Mouse (Mus musculus) hindbrain, postnatal 0 days (tissue): Measurements from ENCODE around the gene Bid. TPM values are rescaled to one million over a fixed set of nuclear protein-coding genes. Genes with fewer than 3 reads are reported as not detected.
"Not testable (repeated sequence)": the region's sequence is repeated elsewhere in the genome, so short reads cannot be mapped to it uniquely, and the experiment has no call there.

Experiments used
- ATAC-seq: fragments of 200-750 bp; cut with Nextera tagmentation; 2 replicates; pipeline ENCODE4 v1.8.0; 2017; ENCODE audit warnings: mild to moderate bottlenecking, moderate TSS enrichment, moderate library complexity
- DNase-seq: peaks from one replicate; pipeline ENCODE4 v3.0.0-alpha.2; 2015; ENCODE audit warnings: low spot score
- H3K27ac ChIP-seq: fragments of 300-500 bp; sonication (generic); 2 replicates; pipeline ENCODE4 v1.5.1; 2014; ENCODE audit warnings: mild to moderate bottlenecking
- H3K27me3 ChIP-seq: fragments of 300-500 bp; sonication (generic); 2 replicates; pipeline ENCODE4 v1.6.1; 2014; ENCODE audit warnings: low read length, mixed read lengths; ENCODE audit not compliant: insufficient read depth
- H3K36me3 ChIP-seq: fragments of 300-500 bp; sonication (generic); 2 replicates; pipeline ENCODE4 v1.6.1; 2014; ENCODE audit warnings: low read length, mixed read lengths; ENCODE audit not compliant: insufficient read depth
- H3K4me1 ChIP-seq: fragments of 300-500 bp; sonication (generic); 2 replicates; pipeline ENCODE4 v1.6.1; 2014; ENCODE audit warnings: antibody characterized with exemption, low read length, mixed read lengths; ENCODE audit not compliant: insufficient read depth
- H3K4me2 ChIP-seq: fragments of 300-500 bp; sonication (generic); 2 replicates; pipeline ENCODE4 v1.6.1; 2014; ENCODE audit warnings: low read depth, mild to moderate bottlenecking, low read length, moderate library complexity, mixed read lengths
- H3K4me3 ChIP-seq: fragments of 300-500 bp; sonication (generic); 2 replicates; pipeline ENCODE4 v1.5.1; 2014; ENCODE audit warnings: low read length
- H3K9ac ChIP-seq: fragments of 300-500 bp; sonication (generic); replicated peaks from 2 replicates; pipeline ENCODE4 v1.6.1; 2014; ENCODE audit warnings: mild to moderate bottlenecking, low read length, moderate library complexity, mixed read lengths
- H3K9me3 ChIP-seq: fragments of 300-500 bp; sonication (generic); 2 replicates; pipeline ENCODE4 v1.6.1; 2016; ENCODE audit warnings: low read length, mixed read lengths
- CTCF ChIP-seq: IDR thresholded peaks from 2 replicates; pipeline ENCODE4 v1.5.1; 2016; ENCODE audit warnings: antibody characterized with exemption, control low read depth, low read depth
- WGBS: fragments of 180-500 bp; shearing (Covaris S2); extraction: QIAGEN DNeasy Blood & Tissue Kit; methylation state at CpG from one replicate; pipeline ENCODE4 v1.1.7; 2014; 5-methylcytosine and 5-hydroxymethylcytosine counted together
- polyA plus RNA-seq: library from polyadenylated mRNA; unstranded; fragments of >200 nt; fragmentation: Nextera tagmentation; extraction: Ambion mirVana; gene quantifications from 2 replicates; pipeline ENCODE4 v1.2.1, GENCODE M21; 2015
- total RNA-seq: library from RNA; depleted of rRNA; stranded (reverse); fragments of >200 nt; gene quantifications from 2 replicates; pipeline ENCODE4 v1.2.3, GENCODE M21; 2014

Gene Bid
- total and polyA plus RNA-seq, 2 experiments from 2014 or later, result 43.6 to 44.3 TPM

GRCm38 (mm10) chr6:120914911-120915648 is 1.6 kb downstream of the Bid start:
- ATAC-seq (peak; percentile 50), DNase-seq (peak; percentile 50)
- Histone ChIP-seq H3K9ac (no peak overlapping the region), H3K27me3 (no peaks in the 10 kb centered on the region), H3K4me2 (peak overlapping the region; percentile 92; the same call in 1 of the 2 replicates), H3K27ac (no peak overlapping the region), H3K4me3 (no peak overlapping the region), H3K9me3 (no peaks in the 10 kb centered on the region), H3K4me1 (0 out of 2 replicates have a peak, but pooled peaks cover 5% of the 10 kb centered on the region), H3K36me3 (no peaks in the 10 kb centered on the region)
- 46% methylated on average over 9 of the region's 9 CpGs for WGBS
- peak; percentile 60 for TF ChIP-seq CTCF

GRCm38 (mm10) chr6:120914533-120914910 is 2.1 kb downstream of the Bid start:
- Histone ChIP-seq H3K9ac (no peak overlapping the region), H3K4me1 (0 out of 2 replicates have a peak, but pooled peaks cover 5% of the 10 kb centered on the region), H3K4me3 (no peak overlapping the region), H3K9me3 (no peaks in the 10 kb centered on the region), H3K27me3 (no peaks in the 10 kb centered on the region), H3K27ac (no peak overlapping the region), H3K36me3 (no peaks in the 10 kb centered on the region), H3K4me2 (no peak overlapping the region)
- ATAC-seq (no peak), DNase-seq (no peak)
- no peak for TF ChIP-seq CTCF
- WGBS, result 75% methylated on average over 4 of the region's 4 CpGs

GRCm38 (mm10) chr6:120913783-120914182 is 2.9 kb downstream of the Bid start:
- H3K36me3 ChIP-seq, result no peaks in the 10 kb centered on the region
- no peak overlapping the region for H3K4me3 ChIP-seq
- H3K27me3 ChIP-seq, result no peaks in the 10 kb centered on the region
- 0 out of 2 replicates have a peak, but pooled peaks cover 5% of the 10 kb centered on the region for H3K4me1 ChIP-seq
- H3K4me2 ChIP-seq, result no peak overlapping the region
- H3K9ac ChIP-seq, result no peak overlapping the region
- ATAC-seq, result no peak
- no peak for DNase-seq
- WGBS, result 77% methylated on average over 8 of the region's 8 CpGs
- no peak overlapping the region for H3K27ac ChIP-seq
- TF ChIP-seq CTCF, result no peak
- no peaks in the 10 kb centered on the region for H3K9me3 ChIP-seq

GRCm38 (mm10) chr6:120912931-120913330 is 3.7 kb downstream of the Bid start:
- WGBS, result 47% methylated on average over 2 of the region's 2 CpGs

GRCm38 (mm10) chr6:120911213-120912007 is 5.2 kb downstream of the Bid start:
- Histone ChIP-seq H3K27me3 (no peaks in the 10 kb centered on the region), H3K27ac (no peak overlapping the region), H3K4me2 (no peak overlapping the region), H3K4me3 (no peak overlapping the region), H3K9ac (no peak overlapping the region), H3K36me3 (no peaks in the 10 kb centered on the region), H3K4me1 (0 out of 2 replicates have a peak, but pooled peaks cover 5% of the 10 kb centered on the region), H3K9me3 (no peaks in the 10 kb centered on the region)
- ATAC-seq (no peak), DNase-seq (no peak)
- TF ChIP-seq CTCF, result no peak
- 79% methylated on average over 13 of the region's 13 CpGs for WGBS

More at GRCm38 (mm10) chr6:120912931-120913330, 3.7 kb downstream of the Bid start:
- H3K9me3 ChIP-seq, result no peaks in the 10 kb centered on the region
- H3K9ac ChIP-seq, result no peak overlapping the region
- no peak overlapping the region for H3K4me3 ChIP-seq
- 0 out of 2 replicates have a peak, but pooled peaks cover 5% of the 10 kb centered on the region for H3K4me1 ChIP-seq
- H3K27ac ChIP-seq, result no peak overlapping the region
- no peak overlapping the region for H3K4me2 ChIP-seq
- ATAC-seq, result no peak
- no peaks in the 10 kb centered on the region for H3K36me3 ChIP-seq
- no peaks in the 10 kb centered on the region for H3K27me3 ChIP-seq
- TF ChIP-seq CTCF, result no peak
- no peak for DNase-seq

- no peaks in the 10 kb centered on the region for H3K36me3 ChIP-seq
- TF ChIP-seq CTCF, result no peak
- H3K27ac ChIP-seq, result no peak overlapping the region
- no peak for ATAC-seq
- 89% methylated on average over 3 of the region's 3 CpGs for WGBS
- no peaks in the 10 kb centered on the region for H3K9me3 ChIP-seq
- no peak overlapping the region for H3K4me3 ChIP-seq
- no peaks in the 10 kb centered on the region for H3K27me3 ChIP-seq
- H3K4me2 ChIP-seq, result no peak overlapping the region
- no peaks in the 10 kb centered on the region for H3K4me1 ChIP-seq
- no peak overlapping the region for H3K9ac ChIP-seq
- no peak for DNase-seq
Measured at GRCm38 (mm10) chr6:120909501-120909900, 7.2 kb downstream of the Bid start.

- not testable (repeated sequence) for H3K9ac ChIP-seq, ATAC-seq
- 93% methylated on average over 9 of the region's 10 CpGs for WGBS
Measured at GRCm38 (mm10) chr6:120907876-120908597, 8.6 kb downstream of the Bid start.

More at GRCm38 (mm10) chr6:120907876-120908597, 8.6 kb downstream of the Bid start:
- H3K4me1 ChIP-seq, H3K4me3 ChIP-seq, H3K4me2 ChIP-seq, H3K36me3 ChIP-seq, H3K27me3 ChIP-seq, H3K27ac ChIP-seq, H3K9me3 ChIP-seq, DNase-seq: not testable (repeated sequence)
